Mouse (Mus musculus) adipocyte (in vitro differentiated cells): ENCODE data around the gene Cfap73.

Source experiments
- DNase-seq: peaks from one replicate; pipeline ENCODE4 v3.0.0-alpha.2; 2016; ENCODE audit warnings: low spot score

The Cfap73 gene

GRCm38 (mm10) chr5:120612822-120613604 lies 21.0 kb downstream of the Cfap73 start:
- peak; percentile 100 for DNase-seq

GRCm38 (mm10) chr5:120612442-120612821 lies 21.6 kb downstream of the Cfap73 start, which contains the start of the genes Rita1 and Ddx54:
TSS of gene Rita1 (minus strand) at chr5:120612589.
TSS of gene Ddx54 (plus strand) at chr5:120612739.
- DNase-seq, result no peak

- DNase-seq, result no peak
Measured at GRCm38 (mm10) chr5:120611416-120611815, 22.6 kb downstream of the Cfap73 start.

GRCm38 (mm10) chr5:120610906-120611305 lies 23.1 kb downstream of the Cfap73 start:
- DNase-seq, result no peak

GRCm38 (mm10) chr5:120609246-120609775 lies 24.7 kb downstream of the Cfap73 start:
- no peak for DNase-seq

- DNase-seq, result no peak
Measured at GRCm38 (mm10) chr5:120607335-120607734, 26.7 kb downstream of the Cfap73 start.

- DNase-seq, result no peak
Measured at GRCm38 (mm10) chr5:120606590-120607200, 27.3 kb downstream of the Cfap73 start.

GRCm38 (mm10) chr5:120605688-120606087 lies 28.3 kb downstream of the Cfap73 start:
- DNase-seq, result peak; percentile 97

GRCm38 (mm10) chr5:120605241-120605661 lies 28.8 kb downstream of the Cfap73 start:
- no peak for DNase-seq

GRCm38 (mm10) chr5:120604839-120605238 lies 29.2 kb downstream of the Cfap73 start:
- DNase-seq, result peak; percentile 87

- no peak for DNase-seq
Measured at GRCm38 (mm10) chr5:120603515-120603914, 30.5 kb downstream of the Cfap73 start.

- no peak for DNase-seq
Measured at GRCm38 (mm10) chr5:120602210-120602609, 31.8 kb downstream of the Cfap73 start.

- DNase-seq, result peak; percentile 64
Measured at GRCm38 (mm10) chr5:120600946-120601668, 32.9 kb downstream of the Cfap73 start.

- no peak for DNase-seq
Measured at GRCm38 (mm10) chr5:120599625-120600024, 34.4 kb downstream of the Cfap73 start.

- no peak for DNase-seq
Measured at GRCm38 (mm10) chr5:120594485-120594884, 39.5 kb downstream of the Cfap73 start.

- DNase-seq, result no peak
Measured at GRCm38 (mm10) chr5:120592141-120592540, 41.9 kb downstream of the Cfap73 start.

- no peak for DNase-seq
Measured at GRCm38 (mm10) chr5:120590356-120591010, 43.6 kb downstream of the Cfap73 start.

- peak; percentile 100 for DNase-seq
Measured at GRCm38 (mm10) chr5:120588569-120589094, 45.4 kb downstream of the Cfap73 start, which contains the start of the genes Tpcn1 and Iqcd. TSS of gene Tpcn1 (minus strand) at chr5:120588673. TSS of gene Iqcd (plus strand) at chr5:120589016.

- DNase-seq, result no peak
Measured at GRCm38 (mm10) chr5:120587940-120588568, 46.0 kb downstream of the Cfap73 start.

- DNase-seq, result no peak
Measured at GRCm38 (mm10) chr5:120587616-120587926, 46.5 kb downstream of the Cfap73 start.
